Mouse (Mus musculus): Measurements from ENCODE around the gene Arhgap35. TPM values are rescaled to one million over a fixed set of nuclear protein-coding genes. Genes with fewer than 3 reads are reported as not detected.
A peak's percentile ranks its signal among the peaks of the same experiment; 100 is the strongest.

Gene Arhgap35
- total RNA-seq, 2 experiments from 2014 or later: 49.3 to 56.1 TPM

DNA sequence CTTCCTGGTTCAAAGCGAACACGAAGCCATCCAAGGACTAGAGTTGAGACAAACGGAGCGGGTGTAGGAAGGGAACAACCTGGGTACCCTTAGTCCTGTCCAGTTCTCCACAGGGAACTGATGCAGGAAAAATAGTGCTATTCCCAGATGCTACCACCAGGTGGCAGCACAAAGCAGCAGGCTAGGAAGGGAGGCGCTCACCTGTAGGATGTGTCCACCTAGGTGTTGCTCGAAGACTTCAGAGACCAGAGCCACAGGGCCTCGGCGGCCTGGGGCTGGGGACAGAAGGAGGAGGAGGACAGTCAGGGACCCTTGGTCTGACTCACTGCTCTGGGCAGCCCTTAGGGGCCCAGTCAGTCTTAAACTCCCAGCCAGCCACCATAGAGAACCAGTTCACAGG, 149.6 kb downstream of the Arhgap35 start:
- peak; percentile 85 for DNase-seq

- DNase-seq: peak; percentile 90
Measured at GRCm38 (mm10) chr7:16463214-16463613, 151.6 kb downstream of the Arhgap35 start.

- no peak for DNase-seq
Measured at GRCm38 (mm10) chr7:16461705-16462104, 153.1 kb downstream of the Arhgap35 start.

GRCm38 (mm10) chr7:16461151-16461550, 153.6 kb downstream of the Arhgap35 start:
- no peak for DNase-seq

- no peak for DNase-seq
Measured at GRCm38 (mm10) chr7:16460566-16460965, 154.2 kb downstream of the Arhgap35 start.

DNA sequence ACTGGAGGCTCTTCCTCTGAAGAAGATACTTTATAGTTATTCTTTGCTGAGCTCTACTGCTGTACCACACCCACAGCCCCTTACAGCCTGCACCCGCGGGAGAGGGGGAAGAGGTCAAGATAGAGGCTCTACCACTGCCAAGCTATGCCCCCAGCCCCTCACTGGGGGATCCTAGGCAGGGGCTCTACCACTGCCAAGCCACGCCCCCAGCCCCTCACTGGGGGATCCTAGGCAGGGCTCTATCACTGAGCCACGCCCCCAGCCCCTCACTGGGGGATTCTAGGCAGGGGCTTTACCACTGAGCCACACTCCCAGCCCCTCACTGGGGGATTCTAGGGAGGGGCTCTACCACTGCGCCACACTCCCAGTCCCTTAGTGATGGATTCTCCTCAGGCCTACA, 158.5 kb downstream of the Arhgap35 start:
- DNase-seq: no peak

DNA sequence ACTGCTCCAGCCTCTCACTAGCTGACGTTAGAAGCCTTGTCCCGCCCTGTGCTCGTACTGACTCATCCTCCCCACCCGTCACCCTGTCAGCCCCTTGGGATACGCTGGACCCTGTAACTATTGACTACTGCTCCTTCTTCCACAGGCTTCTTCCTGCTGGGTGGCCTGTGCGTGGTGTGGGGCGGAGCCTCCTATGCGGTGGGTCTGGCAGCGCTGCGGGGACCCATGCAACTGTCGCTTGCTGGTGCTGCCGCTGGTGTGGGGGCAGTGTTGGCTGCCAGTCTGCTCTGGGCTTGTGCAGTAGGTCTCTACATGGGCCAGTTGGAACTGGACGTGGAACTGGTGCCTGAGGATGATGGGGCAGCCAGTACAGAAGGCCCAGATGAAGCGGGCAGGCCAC, 159.8 kb downstream of the Arhgap35 start:
- no peak for DNase-seq

- peak; percentile 61 for DNase-seq
Measured at GRCm38 (mm10) chr7:16453118-16453711, 161.6 kb downstream of the Arhgap35 start.

- peak; percentile 92 for DNase-seq
Measured at GRCm38 (mm10) chr7:16452587-16453073, 162.2 kb downstream of the Arhgap35 start, which contains the start of gene Tmem160. Tmem160 (plus strand) TSS chr7:16452779.

GRCm38 (mm10) chr7:16451656-16452055, 163.1 kb downstream of the Arhgap35 start:
- DNase-seq: peak; percentile 44

Other genes with a start within 250 kb of the Arhgap35 start
- gene Sae1, start 227.2 kb downstream of the Arhgap35 start, total RNA-seq (2021): 10 to 100 TPM; 60.8 to 64.0 TPM
- gene Zc3h4, start 214.1 kb downstream of the Arhgap35 start, total RNA-seq (2021): 10 to 100 TPM; 44.0 to 54.3 TPM
- 10 to 100 TPM; 43.9 to 46.8 TPM for gene Tmem160, start 162.2 kb downstream of the Arhgap35 start, total RNA-seq (2021)
- gene Npas1, start 137.3 kb downstream of the Arhgap35 start, total RNA-seq (2021): not detected
- gene Ceacam15, start 60.7 kb upstream of the Arhgap35 start, total RNA-seq (2021): not detected
- gene Ceacam9, start 106.9 kb upstream of the Arhgap35 start, total RNA-seq (2021): not detected
- 100 to 1,000 TPM; 154 to 156 TPM for gene Ap2s1, start 123.4 kb upstream of the Arhgap35 start, total RNA-seq (2021)
- gene Slc1a5, start 166.3 kb upstream of the Arhgap35 start, total RNA-seq (2021): 100 to 1,000 TPM; 108 to 109 TPM
- gene Strn4, start 200.9 kb upstream of the Arhgap35 start, total RNA-seq (2021): 10 to 100 TPM; 63.8 to 72.8 TPM
- 10 to 100 TPM; 22.4 to 22.6 TPM for gene Fkrp, start 201.7 kb upstream of the Arhgap35 start, total RNA-seq (2021)
- 10 to 100 TPM; 22.2 to 27.2 TPM for gene Prkd2, start 227.9 kb upstream of the Arhgap35 start, total RNA-seq (2021)

Data from adrenal gland, postnatal 10 days (tissue).